Mouse (Mus musculus) midbrain, embryonic 15.5 days (tissue): Measurements from ENCODE around the gene Fam155a. TPM values are rescaled to one million over a fixed set of nuclear protein-coding genes. Genes with fewer than 3 reads are reported as not detected.

Experiments used
- ATAC-seq: fragments of 200-750 bp; cut with Nextera tagmentation; replicated peaks from 2 replicates; pipeline ENCODE4 v1.8.0; 2017; ENCODE audit warnings: moderate TSS enrichment
- H3K27ac ChIP-seq: fragments of 300-500 bp; sonication (generic); 2 replicates; pipeline ENCODE4 v1.5.1; 2015; ENCODE audit warnings: mild to moderate bottlenecking, inconsistent platforms
- H3K27me3 ChIP-seq: fragments of 300-500 bp; sonication (generic); replicated peaks from 2 replicates; pipeline ENCODE4 v1.6.1; 2015; ENCODE audit warnings: inconsistent platforms
- H3K36me3 ChIP-seq: fragments of 300-500 bp; sonication (generic); replicated peaks from 2 replicates; pipeline ENCODE4 v1.6.1; 2015; ENCODE audit warnings: inconsistent platforms
- H3K4me1 ChIP-seq: fragments of 300-500 bp; sonication (generic); 2 replicates; pipeline ENCODE4 v1.6.1; 2015; ENCODE audit warnings: inconsistent platforms
- H3K4me2 ChIP-seq: fragments of 300-500 bp; sonication (generic); 2 replicates; pipeline ENCODE4 v1.6.1; 2015; ENCODE audit warnings: inconsistent platforms, mild to moderate bottlenecking, moderate library complexity
- H3K4me3 ChIP-seq: fragments of 300-500 bp; sonication (generic); 2 replicates; pipeline ENCODE4 v1.5.1; 2015; ENCODE audit warnings: mild to moderate bottlenecking, inconsistent platforms
- H3K9ac ChIP-seq: fragments of 300-500 bp; sonication (generic); 2 replicates; pipeline ENCODE4 v1.6.1; 2015; ENCODE audit warnings: mild to moderate bottlenecking, inconsistent platforms
- H3K9me3 ChIP-seq: fragments of 300-500 bp; sonication (generic); 2 replicates; pipeline ENCODE4 v1.6.1; 2016; ENCODE audit warnings: inconsistent platforms
- WGBS: fragments of 180-500 bp; shearing (Covaris S2); methylation state at CpG from one replicate; pipeline ENCODE4 v1.1.7; 2015; ENCODE audit warnings: mixed read lengths; 5-methylcytosine and 5-hydroxymethylcytosine counted together
- polyA plus RNA-seq: library from polyadenylated mRNA; unstranded; fragments of >200 nt; fragmentation: Nextera tagmentation; extraction: Ambion mirVana; gene quantifications from 2 replicates; pipeline ENCODE4 v1.2.1, GENCODE M21; 2015

The Fam155a gene
- polyA plus RNA-seq, 1 experiment from 2014 or later = 32.8 TPM

- Histone ChIP-seq H3K9me3 (no peaks in the 10 kb centered on the region), H3K9ac (no peak overlapping the region), H3K27me3 (no peaks in the 10 kb centered on the region), H3K36me3 (no peaks in the 10 kb centered on the region), H3K4me3 (no peak overlapping the region), H3K4me1 (peaks cover 8% of the 10 kb centered on the region), H3K27ac (peak overlapping the region; percentile 45; the same call in 1 of the 2 replicates), H3K4me2 (no peak overlapping the region)
- ATAC-seq = peak; percentile 65; the same call in 1 of the 2 replicates
- WGBS = 61% methylated on average over 6 of the region's 6 CpGs
Measured at GRCm38 (mm10) chr8:9303526-9304135, 467.3 kb downstream of the Fam155a start.

- Histone ChIP-seq H3K9me3 (no peaks in the 10 kb centered on the region), H3K9ac (no peak overlapping the region), H3K27ac (no peak overlapping the region), H3K27me3 (no peaks in the 10 kb centered on the region), H3K4me1 (no peaks in the 10 kb centered on the region), H3K36me3 (no peaks in the 10 kb centered on the region), H3K4me3 (no peak overlapping the region), H3K4me2 (no peak overlapping the region)
- WGBS = 83% methylated on average over 2 of the region's 2 CpGs
- ATAC-seq = no peak
Measured at GRCm38 (mm10) chr8:9295046-9295445, 475.9 kb downstream of the Fam155a start.

GRCm38 (mm10) chr8:9292532-9292931 is 478.4 kb downstream of the Fam155a start:
- Histone ChIP-seq H3K9me3 (no peaks in the 10 kb centered on the region), H3K4me1 (no peaks in the 10 kb centered on the region), H3K9ac (no peak overlapping the region), H3K27me3 (no peaks in the 10 kb centered on the region), H3K27ac (no peak overlapping the region), H3K4me2 (no peak overlapping the region), H3K4me3 (no peak overlapping the region), H3K36me3 (no peaks in the 10 kb centered on the region)
- ATAC-seq = no peak
- WGBS = 59% methylated on average over 2 of the region's 2 CpGs

- Histone ChIP-seq H3K4me1 (no peaks in the 10 kb centered on the region), H3K9me3 (no peaks in the 10 kb centered on the region), H3K4me3 (no peak overlapping the region), H3K27me3 (no peaks in the 10 kb centered on the region), H3K27ac (no peak overlapping the region), H3K36me3 (no peaks in the 10 kb centered on the region), H3K9ac (no peak overlapping the region), H3K4me2 (no peak overlapping the region)
- 19% methylated on average over 8 of the region's 8 CpGs for WGBS
- ATAC-seq = no peak
Measured at GRCm38 (mm10) chr8:9288015-9288729, 482.8 kb downstream of the Fam155a start.

- WGBS = 75% methylated on average over 8 of the region's 8 CpGs
Measured at GRCm38 (mm10) chr8:9274117-9274516, 496.8 kb downstream of the Fam155a start.

GRCm38 (mm10) chr8:9264378-9264777 is 506.6 kb downstream of the Fam155a start:
- H3K9me3 ChIP-seq = no peaks in the 10 kb centered on the region
- WGBS = 87% methylated on average over 8 of the region's 8 CpGs
- no peaks in the 10 kb centered on the region for H3K27me3 ChIP-seq
- no peaks in the 10 kb centered on the region for H3K4me1 ChIP-seq
- H3K4me3 ChIP-seq = no peak overlapping the region
- H3K9ac ChIP-seq = no peak overlapping the region
- no peak for ATAC-seq
- H3K36me3 ChIP-seq = no peaks in the 10 kb centered on the region
- H3K27ac ChIP-seq = no peak overlapping the region
- H3K4me2 ChIP-seq = no peak overlapping the region

More at GRCm38 (mm10) chr8:9274117-9274516, 496.8 kb downstream of the Fam155a start:
- H3K36me3 ChIP-seq = no peaks in the 10 kb centered on the region
- peaks cover 4% of the 10 kb centered on the region; the same call in 1 of the 2 replicates for H3K4me1 ChIP-seq
- H3K27me3 ChIP-seq = no peaks in the 10 kb centered on the region
- H3K4me3 ChIP-seq = no peak overlapping the region
- H3K9me3 ChIP-seq = no peaks in the 10 kb centered on the region
- no peak overlapping the region for H3K9ac ChIP-seq
- no peak overlapping the region for H3K27ac ChIP-seq
- ATAC-seq = no peak
- H3K4me2 ChIP-seq = no peak overlapping the region

DNA sequence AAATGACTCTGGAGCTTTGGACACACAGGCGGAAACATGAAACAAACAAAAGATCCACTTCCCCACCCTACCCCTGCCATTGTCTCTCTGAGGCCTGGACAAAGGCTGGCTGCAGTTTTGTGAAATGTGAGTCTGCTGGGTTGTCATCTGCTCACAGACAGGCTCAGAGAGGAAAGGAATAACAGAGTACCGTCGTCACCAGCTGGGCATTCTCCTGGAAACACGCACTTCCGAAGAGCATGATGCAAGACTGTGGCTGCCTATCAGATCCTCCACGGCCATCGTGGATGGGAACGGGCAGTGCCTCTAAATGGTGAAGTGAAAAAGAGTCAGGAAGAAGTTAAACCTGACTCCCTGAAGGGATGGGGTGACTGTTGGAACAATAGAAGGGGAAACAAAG is 509.4 kb downstream of the Fam155a start:
- Histone ChIP-seq H3K27me3 (no peaks in the 10 kb centered on the region), H3K9me3 (no peaks in the 10 kb centered on the region), H3K27ac (peak overlapping the region; percentile 39; the same call in 1 of the 2 replicates), H3K36me3 (no peaks in the 10 kb centered on the region), H3K9ac (no peak overlapping the region), H3K4me3 (no peak overlapping the region), H3K4me1 (no peaks in the 10 kb centered on the region), H3K4me2 (no peak overlapping the region)
- ATAC-seq = 0 out of 2 replicates have a peak, but pooled peaks have one; percentile 48
- WGBS = 25% methylated on average over 8 of the region's 8 CpGs

DNA sequence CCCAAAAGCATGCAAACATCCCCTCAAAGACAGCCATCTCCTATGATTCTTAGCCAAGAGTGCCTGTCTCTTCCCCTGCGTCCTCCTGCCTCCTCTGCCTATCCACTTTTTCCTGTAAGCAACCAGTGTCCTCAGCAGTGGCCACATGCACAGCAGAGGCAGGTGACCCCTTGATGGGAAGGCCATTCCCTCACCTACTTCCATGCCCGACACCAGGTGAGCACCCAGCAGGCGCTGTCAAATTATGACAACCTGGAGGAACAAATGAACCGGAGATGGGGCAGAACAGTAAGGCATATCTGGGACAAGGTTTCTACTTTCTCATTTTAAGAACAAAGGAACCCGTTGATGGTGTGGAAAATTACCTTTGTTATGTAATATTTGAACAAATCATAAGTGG is 515.6 kb downstream of the Fam155a start:
- Histone ChIP-seq H3K9me3 (no peaks in the 10 kb centered on the region), H3K4me1 (no peaks in the 10 kb centered on the region), H3K27me3 (no peaks in the 10 kb centered on the region), H3K4me3 (no peak overlapping the region), H3K9ac (no peak overlapping the region), H3K4me2 (no peak overlapping the region), H3K27ac (no peak overlapping the region), H3K36me3 (no peaks in the 10 kb centered on the region)
- 86% methylated on average over 5 of the region's 5 CpGs for WGBS
- ATAC-seq = no peak

- no peaks in the 10 kb centered on the region for H3K27me3 ChIP-seq
- H3K9me3 ChIP-seq = no peaks in the 10 kb centered on the region
- H3K9ac ChIP-seq = no peak overlapping the region
- H3K4me1 ChIP-seq = peaks cover 6% of the 10 kb centered on the region
- WGBS = 79% methylated on average over 4 of the region's 4 CpGs
- no peaks in the 10 kb centered on the region for H3K36me3 ChIP-seq
- H3K27ac ChIP-seq = no peak overlapping the region
- no peak for ATAC-seq
- H3K4me3 ChIP-seq = no peak overlapping the region
- no peak overlapping the region for H3K4me2 ChIP-seq
Measured at GRCm38 (mm10) chr8:9252991-9253390, 518.0 kb downstream of the Fam155a start.

DNA sequence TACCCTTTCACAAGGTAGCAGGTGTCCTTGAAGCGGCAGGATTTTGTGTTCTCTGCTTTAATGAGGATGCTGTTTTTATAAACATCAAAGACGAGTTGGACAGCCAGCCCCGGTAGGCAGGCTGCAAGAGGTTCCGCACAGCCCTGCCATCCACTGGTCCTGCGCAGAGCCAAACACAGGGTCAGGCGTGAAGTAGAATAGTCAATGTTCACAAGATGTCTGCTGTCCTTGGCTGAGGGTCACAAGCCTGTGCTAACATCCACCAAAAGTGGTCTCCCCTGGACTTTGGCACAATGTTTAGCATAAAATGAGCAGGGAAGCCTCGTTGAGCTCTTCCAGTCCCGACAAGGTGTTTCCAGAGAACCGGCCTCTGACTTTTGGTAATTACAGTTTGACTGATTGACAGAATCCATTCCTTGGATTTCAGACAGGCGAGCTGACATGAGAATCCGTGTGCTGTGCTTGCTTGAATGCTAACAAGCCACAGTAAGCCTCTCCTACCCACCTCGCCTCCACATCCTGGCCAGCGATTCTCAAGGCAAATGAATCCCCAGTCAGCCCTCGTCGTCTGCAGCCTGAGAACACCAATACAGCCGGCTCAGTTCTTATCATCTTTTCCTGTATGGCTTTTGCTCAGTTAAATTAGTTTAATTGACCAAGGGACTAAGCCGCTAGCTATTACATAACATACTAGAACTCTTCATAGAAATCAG is 522.7 kb downstream of the Fam155a start:
- peak; percentile 73 for ATAC-seq
- Histone ChIP-seq H3K4me2 (no peak overlapping the region), H3K27ac (peak overlapping the region; percentile 56), H3K4me3 (no peak overlapping the region), H3K27me3 (no peaks in the 10 kb centered on the region), H3K36me3 (no peaks in the 10 kb centered on the region), H3K9me3 (no peaks in the 10 kb centered on the region), H3K9ac (0 out of 2 replicates have a peak overlapping the region, but pooled peaks have one; percentile 12), H3K4me1 (peaks cover 13% of the 10 kb centered on the region)
- 48% methylated on average over 17 of the region's 17 CpGs for WGBS

GRCm38 (mm10) chr8:9245994-9246393 is 525.0 kb downstream of the Fam155a start:
- H3K9me3 ChIP-seq = no peaks in the 10 kb centered on the region
- H3K27ac ChIP-seq = no peak overlapping the region
- H3K4me3 ChIP-seq = no peak overlapping the region
- no peaks in the 10 kb centered on the region for H3K27me3 ChIP-seq
- H3K9ac ChIP-seq = no peak overlapping the region
- no peaks in the 10 kb centered on the region for H3K36me3 ChIP-seq
- ATAC-seq = no peak
- peaks cover 15% of the 10 kb centered on the region for H3K4me1 ChIP-seq
- 57% methylated on average over 5 of the region's 5 CpGs for WGBS
- no peak overlapping the region for H3K4me2 ChIP-seq

GRCm38 (mm10) chr8:9240996-9241395 is 530.0 kb downstream of the Fam155a start:
- H3K4me3 ChIP-seq = no peak overlapping the region
- no peaks in the 10 kb centered on the region for H3K9me3 ChIP-seq
- peaks cover 25% of the 10 kb centered on the region for H3K4me1 ChIP-seq
- no peak overlapping the region for H3K4me2 ChIP-seq
- H3K36me3 ChIP-seq = no peaks in the 10 kb centered on the region
- no peak overlapping the region for H3K9ac ChIP-seq
- 27% methylated on average over 5 of the region's 5 CpGs for WGBS
- H3K27ac ChIP-seq = no peak overlapping the region
- peak; percentile 21; the same call in 1 of the 2 replicates for ATAC-seq
- H3K27me3 ChIP-seq = no peaks in the 10 kb centered on the region
